ENCODE assay signal across 1 mouse cellular context in genomic region chr17:31257149-31257548, GRCm38 (mm10).
TF ChIP-seq lines count a peak whose summit lies in the region.

No protein-coding gene starts in this region.

TF ChIP-seq in CH12.LX, 34 proteins besides CTCF, POLR2A, EP300 and RAD21:
- TF ChIP-seq MYC (IDR thresholded peaks at IDR 0.05; ENCODE audit: low read depth, low read length) (0 out of 2 replicates have a peak, but pooled peaks have one; percentile 51), CHD1 (IDR thresholded peaks at IDR 0.05; ENCODE audit: low read depth, low read length) (no peak), SIN3A (IDR thresholded peaks at IDR 0.05; ENCODE audit: low read length) (no peak), USF2 (conservative IDR thresholded peaks at IDR 0.05; ENCODE audit: low read depth, low read length) (no peak), SMC3 (IDR thresholded peaks at IDR 0.05; ENCODE audit: low read depth, low read length) (peak; percentile 8; the same call in 1 of the 2 replicates), TBP (conservative IDR thresholded peaks at IDR 0.05; ENCODE audit: low read depth, low read length) (no peak)
